Mouse (Mus musculus) ES-E14 (cell line): Measurements from ENCODE around the gene Map4k2. TPM values are rescaled to one million over a fixed set of nuclear protein-coding genes. Genes with fewer than 3 reads are reported as not detected.
A peak's percentile ranks its signal among the peaks of the same experiment; 100 is the strongest.

Experiments
- DNase-seq: peaks from one replicate; pipeline ENCODE4 v3.0.0-alpha.2; 2013; ENCODE audit warnings: low read depth, low spot score
- H3K27ac ChIP-seq: 2 replicates; pipeline ENCODE4 v1.5.1; 2012; ENCODE audit warnings: low read depth, mild to moderate bottlenecking, low read length, moderate library complexity, mixed read lengths; ENCODE audit not compliant: poor library complexity, insufficient read depth, severe bottlenecking
- H3K36me3 ChIP-seq: 2 replicates; pipeline ENCODE4 v1.6.1; 2012; ENCODE audit warnings: mild to moderate bottlenecking, low read length, moderate library complexity, mixed read lengths; ENCODE audit not compliant: control insufficient read depth, poor library complexity, insufficient read depth, severe bottlenecking
- H3K4me1 ChIP-seq, 2 experiments: fragments of 150-350 bp in 1 of 2; sonication (generic) in 1 of 2; 2 replicates each; pipeline ENCODE4 v1.6.1; 2012; ENCODE audit warnings: low read length in 2 of 2, mild to moderate bottlenecking in 1 of 2, mixed read lengths in 1 of 2; ENCODE audit not compliant: control insufficient read depth in 2 of 2, insufficient read depth in 2 of 2, poor library complexity in 1 of 2
- H3K4me3 ChIP-seq, 2 experiments: fragments of 150-350 bp in 1 of 2; sonication (generic) in 1 of 2; 2 replicates each; pipeline ENCODE4 v1.5.1; 2012; ENCODE audit warnings: low read length in 2 of 2, low read depth in 1 of 2, mild to moderate bottlenecking in 1 of 2, mixed read lengths in 1 of 2; ENCODE audit not compliant: insufficient read depth in 1 of 2, poor library complexity in 1 of 2, severe bottlenecking in 1 of 2
- H3K9ac ChIP-seq: 2 replicates; pipeline ENCODE4 v1.6.1; 2012; ENCODE audit warnings: low read depth, mild to moderate bottlenecking, low read length, mixed read lengths; ENCODE audit not compliant: poor library complexity, insufficient read depth, severe bottlenecking
- H3K9me3 ChIP-seq: fragments of 150-350 bp; sonication (generic); 2 replicates; pipeline ENCODE4 v1.6.1; 2012; ENCODE audit warnings: low read depth, mild to moderate bottlenecking, low read length; ENCODE audit not compliant: control insufficient read depth, insufficient read depth
- CHD2 ChIP-seq: IDR thresholded peaks from 2 replicates; pipeline ENCODE4 v1.6.1; 2014; ENCODE audit warnings: mild to moderate bottlenecking, low read depth, low read length, inconsistent platforms
- HCFC1 ChIP-seq: IDR thresholded peaks from 2 replicates; pipeline ENCODE4 v1.6.1; 2012; ENCODE audit warnings: low read length, inconsistent platforms, borderline replicate concordance; ENCODE audit not compliant: insufficient read depth
- MAFK ChIP-seq: IDR thresholded peaks from 2 replicates; pipeline ENCODE4 v1.6.1; 2014; ENCODE audit warnings: mild to moderate bottlenecking, low read depth, low read length, inconsistent platforms; ENCODE audit not compliant: insufficient read depth
- ZC3H11A ChIP-seq: IDR thresholded peaks from 2 replicates; pipeline ENCODE4 v1.6.1; 2012; ENCODE audit warnings: low read depth, mild to moderate bottlenecking, inconsistent platforms, low read length, borderline replicate concordance
- ZNF384 ChIP-seq: IDR thresholded peaks from 2 replicates; pipeline ENCODE4 v1.6.1; 2012; ENCODE audit warnings: low read depth, low read length, inconsistent platforms
- in situ Hi-C, 2 experiments: fragments of 600-800 bp; cut with MboI; formaldehyde crosslinking; loops; one replicate each; pipeline ENCODE4 v1.15.1; 2025; ENCODE audit warnings: low sequenced_read_pairs in 2 of 2, inconsistent platforms in 1 of 2; ENCODE audit not compliant: unreplicated experiment in 2 of 2
- total RNA-seq: library from RNA; depleted of rRNA; stranded (reverse); fragments of 300-350 nt; gene quantifications from 2 replicates; pipeline ENCODE4 v1.2.3, GENCODE M21; 2012

Gene Map4k2
- total RNA-seq, 1 experiment: 29.4 TPM

- Histone ChIP-seq H3K27ac (no peak overlapping the region), H3K4me3 (peak overlapping the region; percentile 88 to 98), H3K9ac (peak overlapping the region; percentile 89), H3K9me3 (no peaks in the 10 kb centered on the region), H3K36me3 (peaks cover 36% of the 10 kb centered on the region), H3K4me1 (peaks cover 0 to 17% of the 10 kb centered on the region in 2 experiments; a peak in 2 of 4 replicates)
- no peak for TF ChIP-seq HCFC1
- no peak for TF ChIP-seq MAFK
- TF ChIP-seq ZC3H11A: no peak
- TF ChIP-seq ZNF384: no peak
- no peak for TF ChIP-seq CHD2
- in situ Hi-C loops: no loop called here
- DNase-seq: no peak
These were observed 630 bp downstream of the Map4k2 start for GRCm38 (mm10) chr19:6341453-6342077.

DNA sequence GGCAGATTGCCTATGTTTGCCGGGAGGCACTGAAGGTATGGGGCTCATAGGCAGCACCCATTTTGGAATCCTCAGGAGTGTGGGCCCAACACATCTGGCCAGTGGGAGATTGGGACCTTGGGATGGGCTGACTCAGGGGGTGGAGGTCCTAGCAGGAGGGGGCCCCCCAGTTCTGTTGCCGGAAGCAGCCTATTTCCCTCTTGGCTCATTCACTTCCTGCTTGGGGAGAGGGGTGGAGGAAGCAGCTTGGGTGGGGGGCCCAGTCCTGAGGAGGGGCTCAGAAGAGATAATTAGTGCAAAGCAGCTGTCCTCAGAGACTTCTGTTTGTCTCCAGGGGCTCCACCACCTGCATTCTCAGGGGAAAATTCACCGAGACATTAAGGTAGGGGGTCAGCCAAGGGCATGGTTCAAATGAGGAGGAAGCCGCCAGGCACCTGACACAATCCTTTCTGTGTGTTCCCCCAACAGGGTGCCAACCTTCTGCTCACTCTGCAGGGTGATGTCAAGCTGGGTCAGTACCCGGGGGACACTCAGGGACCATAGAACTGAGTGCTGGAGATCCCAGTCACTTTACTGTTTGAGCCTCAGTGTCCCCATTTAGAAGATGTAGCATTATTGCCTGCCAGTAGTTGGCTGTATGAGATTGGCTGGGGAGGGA lies 1.5 kb downstream of the Map4k2 start:
- Histone ChIP-seq H3K27ac (no peak overlapping the region), H3K9me3 (no peaks in the 10 kb centered on the region), H3K36me3 (peaks cover 32% of the 10 kb centered on the region), H3K4me3 (no peak overlapping the region), H3K9ac (no peak overlapping the region), H3K4me1 (peaks cover 0 to 15% of the 10 kb centered on the region in 2 experiments; a peak in 2 of 4 replicates)
- DNase-seq: no peak
- in situ Hi-C loops: no loop called here
- no peak for TF ChIP-seq HCFC1
- TF ChIP-seq CHD2: no peak
- no peak for TF ChIP-seq ZNF384
- TF ChIP-seq MAFK: no peak
- no peak for TF ChIP-seq ZC3H11A

- in situ Hi-C loops: no loop called here
- Histone ChIP-seq H3K9ac (no peak overlapping the region), H3K4me1 (peaks cover 0 to 15% of the 10 kb centered on the region in 2 experiments; a peak in 2 of 4 replicates), H3K4me3 (no peak overlapping the region), H3K9me3 (no peaks in the 10 kb centered on the region), H3K27ac (no peak overlapping the region), H3K36me3 (peaks cover 24% of the 10 kb centered on the region)
- TF ChIP-seq CHD2 (no peak), ZNF384 (no peak), MAFK (no peak), HCFC1 (no peak), ZC3H11A (no peak)
- no peak for DNase-seq
These were observed 2.4 kb downstream of the Map4k2 start for GRCm38 (mm10) chr19:6343066-6343925.

- Histone ChIP-seq H3K4me3 (no peak overlapping the region), H3K36me3 (peaks cover 18% of the 10 kb centered on the region), H3K27ac (no peak overlapping the region), H3K9ac (no peak overlapping the region), H3K9me3 (no peaks in the 10 kb centered on the region), H3K4me1 (peaks cover 0 to 15% of the 10 kb centered on the region in 2 experiments; a peak in 2 of 4 replicates)
- TF ChIP-seq ZNF384 (no peak), ZC3H11A (no peak), MAFK (no peak), HCFC1 (no peak), CHD2 (no peak)
- in situ Hi-C loops: no loop called here
- DNase-seq: no peak
These were observed 3.1 kb downstream of the Map4k2 start for GRCm38 (mm10) chr19:6343996-6344395.
